Mouse (Mus musculus) left cerebral cortex, adult 8-10 months (tissue): ENCODE results near the gene Pigk. TPM values are rescaled to one million over a fixed set of nuclear protein-coding genes. Genes with fewer than 3 reads are reported as not detected.
"Not testable (repeated sequence)": the region's sequence is repeated elsewhere in the genome, so short reads cannot be mapped to it uniquely, and the experiment has no call there.

Experiments
- DNase-seq, 2 experiments: peaks; one replicate each; pipeline ENCODE4 v3.0.0; 2022; ENCODE audit warnings: low spot score in 2 of 2
- total RNA-seq, 4 experiments: library from RNA; stranded (reverse); gene quantifications; 2 replicates each; pipeline ENCODE4 v1.2.4; 2022

Pigk gene
- 10 to 100 TPM; 52.5 to 68.3 (median 54.0) TPM for total RNA-seq

DNA sequence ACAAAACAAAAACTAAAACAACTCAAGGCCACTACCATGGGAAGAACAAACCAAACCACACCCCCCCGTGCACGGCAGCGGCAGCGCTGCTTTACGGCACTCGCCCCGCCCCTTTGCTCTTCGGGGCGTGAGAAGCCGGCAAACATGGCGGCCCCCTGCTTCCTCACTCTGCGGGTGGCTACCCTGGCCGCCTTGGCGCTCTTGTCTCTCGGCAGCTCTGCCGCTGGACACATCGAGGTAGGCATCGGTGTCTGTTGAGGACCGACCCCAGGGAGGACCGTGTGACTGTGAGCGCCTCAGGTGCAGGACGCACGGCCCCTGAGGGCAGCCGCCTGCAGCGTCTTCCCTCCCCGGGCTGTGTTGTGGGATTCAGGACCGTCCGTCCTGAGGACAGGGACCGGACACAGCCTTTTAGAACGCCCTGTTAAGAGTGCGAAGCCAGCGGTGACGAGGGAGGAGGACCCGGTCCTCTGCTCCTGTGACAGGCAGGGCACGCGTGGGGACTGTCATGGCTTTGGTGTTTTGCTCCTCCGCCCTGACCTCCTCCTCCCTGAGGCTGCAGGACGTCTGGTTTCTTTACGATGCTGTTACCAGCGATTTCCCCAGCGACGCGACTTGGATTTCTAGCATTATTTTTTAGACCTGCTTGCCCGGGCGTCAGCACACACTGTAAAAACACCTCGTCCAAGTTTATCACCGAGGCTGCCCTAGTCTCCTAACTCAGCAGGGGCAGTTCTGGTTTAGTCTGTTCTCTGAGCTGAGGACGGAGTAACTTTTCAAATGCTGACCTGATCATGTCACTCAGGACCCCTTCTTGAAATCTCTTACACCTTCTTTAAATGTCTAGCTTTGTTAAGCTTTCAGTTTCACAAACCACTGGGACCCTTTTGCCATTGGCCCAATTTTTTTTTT is at the start of gene Pigk:
Pigk (plus strand) TSS at position 110 of the 912 bp plus-strand sequence.
- DNase-seq: peak; percentile 75 to 76

GRCm38 (mm10) chr3:152666991-152667355 is 46.9 kb upstream of the Pigk start:
- DNase-seq: peak; percentile 35 to 36

- DNase-seq: peak; percentile 45 to 62
Observed at GRCm38 (mm10) chr3:152667356-152668211, 46.3 kb upstream of the Pigk start.

- DNase-seq: no peak
Observed at GRCm38 (mm10) chr3:152668239-152668638, 45.7 kb upstream of the Pigk start, which contains the start of gene Ak5. Gene Ak5 (minus strand): TSS chr3:152668360.

DNA sequence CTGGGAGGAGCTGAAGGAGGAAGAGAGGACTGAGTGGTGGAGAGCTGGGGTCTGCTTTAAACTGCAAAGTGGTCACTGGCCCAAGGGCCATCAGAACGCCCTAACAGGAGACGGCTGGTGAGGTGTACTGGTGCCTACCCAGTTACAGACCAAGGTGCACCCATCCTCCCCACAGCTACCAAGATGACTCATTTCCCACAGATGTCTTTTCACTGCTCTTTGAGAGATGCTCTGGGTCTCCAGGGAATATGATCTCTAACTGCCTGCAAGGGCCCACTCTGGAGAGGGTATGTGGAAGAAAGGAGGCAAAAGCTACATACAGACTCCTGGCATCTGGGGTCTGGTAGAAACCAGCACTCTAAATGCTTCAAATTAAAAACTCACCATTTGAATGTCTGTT is 45.1 kb upstream of the Pigk start:
- no peak for DNase-seq

DNA sequence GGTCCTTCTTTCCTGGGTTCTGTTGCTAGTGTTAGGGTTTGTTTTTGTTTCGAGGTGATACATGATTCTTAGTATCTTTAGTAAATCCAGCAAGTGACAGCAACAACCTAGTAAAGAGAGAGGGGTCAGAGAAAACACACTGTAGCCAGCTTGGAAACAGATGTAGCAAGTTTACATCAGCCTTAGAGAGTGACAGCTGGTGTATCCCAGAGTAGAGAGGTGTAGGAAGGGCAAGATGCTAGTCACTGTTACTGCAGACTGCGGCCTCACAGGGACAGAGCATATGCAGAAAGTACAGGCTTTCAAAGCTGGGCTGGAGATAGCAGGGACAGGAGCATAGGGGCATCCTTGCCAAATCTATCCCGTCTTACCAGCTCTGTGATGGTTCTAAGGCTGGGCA is 44.1 kb upstream of the Pigk start:
- DNase-seq: no peak

GRCm38 (mm10) chr3:152674663-152675062 is 39.2 kb upstream of the Pigk start:
- DNase-seq: no peak

DNA sequence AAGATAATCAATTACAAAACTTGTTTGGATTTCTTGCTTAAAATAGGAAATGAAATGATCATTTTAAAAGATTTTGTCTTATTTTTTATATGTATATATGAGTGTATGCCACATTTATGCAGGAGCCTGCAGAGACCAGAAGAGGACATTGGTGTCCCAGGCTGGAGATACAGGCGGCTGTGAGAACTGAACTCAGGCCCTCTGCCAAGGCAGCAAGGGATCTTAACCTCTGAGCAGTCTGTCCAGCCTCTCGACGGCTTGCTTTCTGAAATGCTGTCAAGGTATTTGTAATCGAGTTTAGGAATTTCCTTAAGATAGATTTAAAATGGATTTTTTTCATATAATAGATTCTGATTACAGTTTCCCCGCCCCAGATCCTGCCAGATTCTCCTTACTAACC is 25.4 kb upstream of the Pigk start:
- no peak for DNase-seq

DNA sequence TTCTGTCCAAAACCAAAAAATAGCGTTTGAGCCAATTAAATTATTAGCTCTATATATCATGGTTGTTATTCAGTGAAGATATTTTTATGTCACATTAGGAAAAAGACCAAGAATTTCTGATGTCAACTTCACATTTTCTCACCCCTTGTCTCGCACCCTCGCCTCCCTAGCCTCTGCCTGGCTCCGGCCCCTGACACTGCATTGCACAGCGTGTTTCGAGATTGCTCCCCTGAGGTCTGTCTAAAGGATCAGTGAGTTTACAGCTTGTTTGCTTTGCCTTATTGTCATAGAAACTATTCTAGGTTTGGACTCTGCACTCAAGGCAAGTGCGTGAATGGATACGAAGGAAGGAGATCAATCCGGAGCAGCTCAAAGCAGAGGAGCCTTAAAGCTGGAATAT is 24.8 kb upstream of the Pigk start:
- DNase-seq: no peak

DNA sequence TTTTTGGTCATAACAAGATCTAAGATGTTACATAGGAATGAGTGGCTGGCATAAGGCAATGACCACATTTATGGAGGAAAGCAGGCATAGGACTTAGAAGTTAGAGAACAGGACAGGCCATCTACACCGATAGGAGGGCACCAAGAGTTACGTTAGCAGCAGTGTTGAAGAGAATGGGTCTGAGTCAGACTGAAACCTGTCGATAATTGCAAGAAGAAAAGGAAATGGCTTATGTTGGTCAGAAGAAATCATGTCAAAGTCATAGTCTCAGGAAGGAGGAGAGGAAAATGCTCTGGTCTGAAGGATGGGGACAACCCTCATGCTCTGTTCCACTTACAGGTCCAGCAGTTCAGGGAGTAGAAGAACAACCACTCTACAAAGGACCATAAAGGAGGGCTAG is 18.9 kb upstream of the Pigk start:
- no peak for DNase-seq

GRCm38 (mm10) chr3:152698017-152698416 is 15.9 kb upstream of the Pigk start:
- DNase-seq: no peak

DNA sequence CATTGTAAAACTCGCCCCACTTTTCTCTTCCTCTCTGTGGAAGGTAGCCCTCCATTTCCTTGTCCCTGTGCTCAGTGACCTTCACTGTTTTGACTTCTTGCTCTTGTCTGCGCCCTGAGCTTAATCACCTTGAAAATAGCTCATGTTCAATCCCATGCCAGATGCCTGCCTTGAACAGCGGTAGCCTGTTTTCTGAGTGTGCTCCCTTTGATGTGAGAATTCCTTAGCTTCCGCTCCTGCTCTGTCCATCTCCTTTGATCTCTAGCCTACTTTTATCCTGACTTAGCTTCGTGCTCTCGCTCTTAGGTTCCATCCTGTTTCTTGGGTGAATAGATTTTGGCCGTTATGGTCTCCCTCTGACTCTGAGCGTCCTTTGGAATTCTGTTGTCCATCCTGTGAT is 14.6 kb upstream of the Pigk start:
- no peak for DNase-seq

- DNase-seq: not testable (repeated sequence)
Observed at GRCm38 (mm10) chr3:152701536-152701935, 12.4 kb upstream of the Pigk start.

- no peak for DNase-seq
Observed at GRCm38 (mm10) chr3:152702274-152702843, 11.5 kb upstream of the Pigk start.

GRCm38 (mm10) chr3:152705826-152706225 is 8.1 kb upstream of the Pigk start:
- no peak for DNase-seq

DNA sequence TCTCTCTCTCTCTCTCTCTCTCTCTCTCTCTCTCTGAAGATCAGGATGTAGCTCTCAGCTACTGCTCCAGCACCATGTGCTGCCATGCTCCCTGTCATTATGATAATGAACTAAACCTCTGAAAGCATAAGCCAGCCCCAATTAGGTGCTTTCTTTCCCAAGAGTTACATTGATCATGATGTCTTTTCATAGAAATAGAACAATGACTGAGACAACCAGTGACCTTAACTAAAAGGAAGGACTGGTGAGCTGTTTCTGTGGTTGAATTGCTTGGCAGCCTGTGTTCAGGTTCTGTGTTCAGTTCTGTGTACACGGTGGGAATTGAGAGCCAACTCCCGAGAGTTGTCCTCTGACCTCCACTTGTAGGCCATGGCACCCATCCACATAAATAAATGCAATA is 7.0 kb upstream of the Pigk start:
- no peak for DNase-seq

- DNase-seq: no peak
Observed at GRCm38 (mm10) chr3:152707321-152707823, 6.5 kb upstream of the Pigk start.

GRCm38 (mm10) chr3:152709936-152710335 is 4.0 kb upstream of the Pigk start:
- DNase-seq: no peak

- no peak for DNase-seq
Observed at GRCm38 (mm10) chr3:152712957-152713356, 943 bp upstream of the Pigk start.

DNA sequence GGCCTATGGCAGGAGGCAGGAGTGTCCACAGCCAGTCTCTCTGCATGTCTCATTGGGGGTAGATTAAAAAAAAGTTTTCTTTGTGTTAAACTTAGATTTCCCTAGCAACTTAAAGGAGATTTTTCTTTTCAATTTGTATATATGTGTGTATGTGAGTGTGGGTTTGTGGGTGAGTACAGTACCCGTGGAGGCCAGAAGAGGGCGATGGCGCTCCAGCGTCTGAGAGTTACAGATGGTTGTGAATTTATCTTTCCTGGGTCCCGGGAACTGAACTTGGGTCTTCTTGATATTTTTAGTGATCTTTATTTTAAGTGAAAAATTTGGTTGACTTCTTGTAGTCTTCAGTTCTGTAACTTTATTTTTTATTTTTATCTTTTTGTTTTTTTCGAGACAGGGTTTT is 7.4 kb downstream of the Pigk start:
- DNase-seq: no peak

GRCm38 (mm10) chr3:152722836-152723235 is 8.9 kb downstream of the Pigk start:
- DNase-seq: no peak

DNA sequence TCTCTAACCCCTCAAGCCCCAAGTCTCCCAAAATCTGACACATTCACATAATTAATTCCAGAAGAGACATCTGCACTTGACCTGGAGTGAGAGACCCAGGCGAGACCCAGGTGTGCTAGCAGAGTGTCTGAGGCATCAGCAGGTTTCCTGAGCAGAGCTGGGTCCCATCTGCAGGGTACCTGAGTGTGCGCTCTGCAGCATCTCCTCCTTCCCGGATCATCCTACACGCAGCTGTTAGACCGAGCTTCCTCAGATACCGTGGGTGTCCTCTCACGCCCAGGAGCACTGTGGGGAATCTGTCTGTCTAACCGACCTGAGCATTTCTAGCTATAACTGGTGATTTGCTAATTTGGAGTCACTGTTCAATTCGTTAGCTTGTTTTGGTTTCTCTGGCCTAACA is 10.5 kb downstream of the Pigk start:
- DNase-seq: peak in 1 of 2 experiments; percentile 66
